Mouse (Mus musculus) layer of hippocampus, adult 8-10 months (tissue): ENCODE data around the gene Chst13. TPM values are rescaled to one million over a fixed set of nuclear protein-coding genes. Genes with fewer than 3 reads are reported as not detected.
A peak's percentile ranks its signal among the peaks of the same experiment; 100 is the strongest.

Experiments
- DNase-seq, 2 experiments: peaks; one replicate each; pipeline ENCODE4 v3.0.0; 2022; ENCODE audit warnings: low spot score in 2 of 2
- total RNA-seq, 4 experiments: library from RNA; stranded (reverse); gene quantifications; 2 replicates each; pipeline ENCODE4 v1.2.4; 2022

Chst13 gene
- total RNA-seq, 4 experiments from 2014 or later: not detected

GRCm38 (mm10) chr6:90320429-90320828 lies 4.6 kb downstream of the Chst13 start:
- DNase-seq: no peak

- peak in 1 of 2 experiments; percentile 20 for DNase-seq
Observed at GRCm38 (mm10) chr6:90319475-90320191, 5.4 kb downstream of the Chst13 start.

- DNase-seq: no peak
Observed at GRCm38 (mm10) chr6:90319019-90319418, 6.0 kb downstream of the Chst13 start.

- no peak for DNase-seq
Observed at GRCm38 (mm10) chr6:90317510-90318258, 7.3 kb downstream of the Chst13 start.

- DNase-seq: no peak
Observed at GRCm38 (mm10) chr6:90315961-90316360, 9.0 kb downstream of the Chst13 start.

- DNase-seq: no peak
Observed at GRCm38 (mm10) chr6:90308839-90309778, 15.9 kb downstream of the Chst13 start.

GRCm38 (mm10) chr6:90306315-90306975 lies 18.5 kb downstream of the Chst13 start:
- DNase-seq: no peak

- DNase-seq: no peak
Observed at GRCm38 (mm10) chr6:90300919-90301318, 24.1 kb downstream of the Chst13 start, which contains the start of gene BC048671. Gene BC048671 (plus strand): TSS chr6:90301219.

- DNase-seq: peak; percentile 11 to 22
Observed at GRCm38 (mm10) chr6:90288265-90288664, 36.7 kb downstream of the Chst13 start.

Other genes starting within 250 kb of the Chst13 start
- not detected for gene Vmn1r49, start 246.7 kb downstream of the Chst13 start, total RNA-seq
- not detected for gene Vmn1r50, start 223.8 kb downstream of the Chst13 start, total RNA-seq
- gene Vmn1r51, start 202.6 kb downstream of the Chst13 start, total RNA-seq: not detected
- gene Vmn1r52, start 150.4 kb downstream of the Chst13 start, total RNA-seq: not detected
- not detected for gene V1ra8, start 122.4 kb downstream of the Chst13 start, total RNA-seq
- gene Vmn1r53, start 100.7 kb downstream of the Chst13 start, total RNA-seq: not detected
- not detected for gene Vmn1r54, start 78.9 kb downstream of the Chst13 start, total RNA-seq
- not detected for gene BC048671, start 24.0 kb downstream of the Chst13 start, total RNA-seq
- gene Uroc1, start 8.1 kb upstream of the Chst13 start, total RNA-seq: not detected
- 10 to 100 TPM; 27.3 to 31.8 (median 30.4) TPM for gene Zxdc, start 44.3 kb upstream of the Chst13 start, total RNA-seq
- gene Cfap100, start 103.6 kb upstream of the Chst13 start, total RNA-seq: 10 to 100 TPM; 12.1 to 18.5 (median 13.7) TPM
- gene Klf15, start 137.4 kb upstream of the Chst13 start, total RNA-seq: 10 to 100 TPM; 29.8 to 38.5 (median 34.8) TPM
- 10 to 100 TPM; 40.8 to 52.0 (median 45.5) TPM for gene Aldh1l1, start 161.2 kb upstream of the Chst13 start, total RNA-seq